Mouse (Mus musculus): ENCODE measurements around the gene Gstz1. TPM values are rescaled to one million over a fixed set of nuclear protein-coding genes. Genes with fewer than 3 reads are reported as not detected.

The Gstz1 gene
- polyA plus RNA-seq, 1 experiment from 2014 or later: 31.0 TPM

GRCm38 (mm10) chr12:87158099-87158498 lies 11.1 kb downstream of the Gstz1 start:
- H3K9ac ChIP-seq: no peak overlapping the region
- no peaks in the 10 kb centered on the region for H3K27me3 ChIP-seq
- no peak overlapping the region for H3K4me2 ChIP-seq
- no peaks in the 10 kb centered on the region for H3K9me3 ChIP-seq (replicated peaks)
- H3K36me3 ChIP-seq: no peaks in the 10 kb centered on the region
- ATAC-seq (replicated peaks; ENCODE audit: insufficient number of reproducible peaks, insufficient read depth, low FRiP score, low read depth): no peak
- H3K27ac ChIP-seq: no peak overlapping the region
- H3K4me1 ChIP-seq (replicated peaks): peaks cover 4% of the 10 kb centered on the region; the same call in 1 of the 2 replicates
- H3K4me3 ChIP-seq: no peak overlapping the region
- WGBS: 62% methylated on average over 7 of the region's 7 CpGs

DNA sequence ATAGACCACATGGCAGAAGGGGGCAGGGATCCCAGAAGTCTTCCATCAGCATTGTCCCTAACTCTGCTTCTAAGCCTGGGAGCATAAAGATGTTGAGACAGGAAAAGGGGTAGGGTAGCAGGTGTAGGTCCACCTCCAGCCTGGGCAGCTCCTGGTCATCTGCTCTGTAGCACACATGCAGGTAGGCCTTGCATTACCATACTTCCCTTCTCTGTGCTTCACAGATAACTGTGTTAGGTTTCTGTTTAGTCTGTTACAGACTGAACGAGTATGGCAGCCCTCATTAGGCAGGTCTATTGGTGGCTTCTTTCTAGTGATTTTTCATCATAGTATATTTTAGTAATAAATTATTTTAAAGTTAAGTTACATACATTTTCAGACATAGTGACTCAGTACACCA lies 13.3 kb downstream of the Gstz1 start:
- 0 out of 2 replicates have a peak, but pooled peaks cover 9% of the 10 kb centered on the region for H3K36me3 ChIP-seq
- no peaks in the 10 kb centered on the region for H3K9me3 ChIP-seq (replicated peaks)
- H3K4me1 ChIP-seq (replicated peaks): peaks cover 4% of the 10 kb centered on the region; the same call in 1 of the 2 replicates
- H3K4me2 ChIP-seq: no peak overlapping the region
- no peak overlapping the region for H3K4me3 ChIP-seq
- H3K27me3 ChIP-seq: no peaks in the 10 kb centered on the region
- H3K27ac ChIP-seq: no peak overlapping the region
- ATAC-seq (replicated peaks; ENCODE audit: insufficient number of reproducible peaks, insufficient read depth, low FRiP score, low read depth): no peak
- WGBS: 63% methylated on average over 1 of the region's 1 CpGs
- H3K9ac ChIP-seq: no peak overlapping the region

GRCm38 (mm10) chr12:87160815-87161214 lies 13.8 kb downstream of the Gstz1 start:
- no peak overlapping the region for H3K4me2 ChIP-seq

DNA sequence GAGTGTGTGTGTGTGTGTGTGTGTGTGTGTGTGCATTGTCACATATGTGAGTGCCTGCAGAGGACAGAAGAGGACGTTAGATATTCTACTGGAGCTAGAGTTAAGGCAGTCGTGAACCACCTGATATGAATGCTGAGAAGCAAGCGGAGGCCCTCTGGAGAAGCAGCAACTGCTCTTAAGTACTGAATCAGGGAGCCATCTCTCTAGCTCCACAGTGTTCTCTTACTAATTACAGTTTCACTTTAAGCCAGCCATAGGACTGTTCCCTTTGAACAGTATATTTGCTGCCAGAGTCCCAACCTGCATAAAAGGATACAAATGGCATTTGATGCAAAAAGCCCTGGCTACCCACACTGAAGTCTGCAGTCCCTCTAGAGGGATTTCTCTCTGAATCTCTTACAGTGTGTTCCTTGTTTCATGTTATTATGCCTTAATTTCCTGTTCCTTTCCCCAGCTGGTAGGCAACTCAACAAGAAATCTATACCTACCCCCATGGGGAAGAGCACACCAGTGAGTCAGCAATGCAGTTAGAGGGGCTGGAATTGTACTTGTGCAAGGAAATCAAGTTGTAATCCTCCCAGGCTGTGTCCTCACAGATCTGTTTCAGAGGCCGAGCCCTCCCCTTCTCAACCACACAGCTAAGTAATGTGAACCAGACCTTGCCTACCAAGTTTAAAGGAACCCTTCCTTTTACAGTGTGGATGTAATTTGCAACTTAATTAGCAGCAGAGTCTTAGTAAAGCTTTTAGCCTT lies 28.4 kb downstream of the Gstz1 start:
- H3K27me3 ChIP-seq: no peaks in the 10 kb centered on the region
- no peak overlapping the region for H3K4me2 ChIP-seq
- WGBS: 61% methylated on average over 4 of the region's 4 CpGs

More at GRCm38 (mm10) chr12:87160815-87161214, 13.8 kb downstream of the Gstz1 start:
- Histone ChIP-seq H3K27me3 (no peaks in the 10 kb centered on the region), H3K4me1 (replicated peaks) (peaks cover 4% of the 10 kb centered on the region; the same call in 1 of the 2 replicates), H3K9me3 (replicated peaks) (no peaks in the 10 kb centered on the region), H3K27ac (no peak overlapping the region), H3K4me3 (no peak overlapping the region), H3K36me3 (0 out of 2 replicates have a peak, but pooled peaks cover 9% of the 10 kb centered on the region), H3K9ac (no peak overlapping the region)
- 78% methylated on average over 5 of the region's 5 CpGs for WGBS
- ATAC-seq (replicated peaks; ENCODE audit: insufficient number of reproducible peaks, insufficient read depth, low FRiP score, low read depth): no peak

DNA sequence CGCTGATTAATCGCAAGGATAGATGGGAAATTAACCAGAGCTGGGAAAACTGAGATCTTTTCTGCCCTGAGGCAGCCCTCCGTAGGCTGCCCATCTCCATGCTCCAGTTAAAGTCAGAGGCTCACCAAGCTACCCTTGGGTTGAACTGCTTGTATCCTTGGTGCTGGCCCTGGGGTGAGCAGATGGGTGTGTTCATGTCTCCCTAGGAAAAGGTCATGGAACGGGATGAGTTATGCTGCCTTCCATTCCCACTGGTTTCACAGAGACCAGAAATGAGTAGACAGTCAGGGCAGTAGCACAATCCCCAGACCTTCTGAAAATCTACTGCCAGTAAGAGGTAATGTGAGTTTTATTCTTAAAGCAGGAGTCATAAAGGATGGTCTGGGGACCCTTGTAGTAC lies 30.7 kb downstream of the Gstz1 start:
- Histone ChIP-seq H3K4me1 (replicated peaks) (no peaks in the 10 kb centered on the region), H3K27ac (no peak overlapping the region), H3K27me3 (no peaks in the 10 kb centered on the region), H3K4me2 (no peak overlapping the region), H3K9ac (no peak overlapping the region), H3K9me3 (replicated peaks) (no peaks in the 10 kb centered on the region), H3K4me3 (no peak overlapping the region), H3K36me3 (no peaks in the 10 kb centered on the region)
- 94% methylated on average over 4 of the region's 4 CpGs for WGBS
- ATAC-seq (replicated peaks; ENCODE audit: insufficient number of reproducible peaks, insufficient read depth, low FRiP score, low read depth): no peak

More for the DNA sequence above, 28.4 kb downstream of the Gstz1 start:
- Histone ChIP-seq H3K4me3 (no peak overlapping the region), H3K9ac (no peak overlapping the region), H3K36me3 (peaks cover 9% of the 10 kb centered on the region; the same call in 1 of the 2 replicates), H3K9me3 (replicated peaks) (no peaks in the 10 kb centered on the region), H3K4me1 (replicated peaks) (no peaks in the 10 kb centered on the region), H3K27ac (no peak overlapping the region)
- ATAC-seq (replicated peaks; ENCODE audit: insufficient number of reproducible peaks, insufficient read depth, low FRiP score, low read depth): no peak

DNA sequence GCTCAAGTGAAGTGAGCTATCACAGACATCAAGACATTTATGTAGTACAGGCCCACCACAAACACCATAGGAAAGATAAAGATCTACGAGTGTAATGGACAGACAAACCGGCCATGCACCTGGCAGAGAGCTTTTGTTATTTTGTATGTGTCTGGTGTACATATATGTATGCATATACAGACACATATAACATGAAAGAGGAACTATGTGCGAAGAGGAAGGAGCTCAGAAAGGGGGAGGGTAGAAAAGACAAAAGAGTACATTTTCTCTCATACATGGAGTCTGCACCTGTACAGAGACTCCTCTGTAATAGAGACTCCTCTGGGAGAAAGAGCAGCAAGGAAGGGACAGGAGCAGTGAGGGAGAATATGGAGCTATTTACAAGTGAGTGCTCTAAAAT lies 46.0 kb downstream of the Gstz1 start:
- Histone ChIP-seq H3K9me3 (replicated peaks) (no peaks in the 10 kb centered on the region), H3K4me1 (replicated peaks) (no peaks in the 10 kb centered on the region), H3K27me3 (no peaks in the 10 kb centered on the region), H3K4me2 (no peak overlapping the region), H3K27ac (no peak overlapping the region), H3K4me3 (no peak overlapping the region), H3K9ac (no peak overlapping the region), H3K36me3 (no peaks in the 10 kb centered on the region)
- no peak for ATAC-seq (replicated peaks; ENCODE audit: insufficient number of reproducible peaks, insufficient read depth, low FRiP score, low read depth)
- WGBS: 78% methylated on average over 3 of the region's 3 CpGs

- no peaks in the 10 kb centered on the region for H3K36me3 ChIP-seq
- no peak overlapping the region for H3K4me3 ChIP-seq
- H3K9me3 ChIP-seq (replicated peaks): no peaks in the 10 kb centered on the region
- no peak overlapping the region for H3K4me2 ChIP-seq
- H3K4me1 ChIP-seq (replicated peaks): peaks cover 6% of the 10 kb centered on the region
- no peaks in the 10 kb centered on the region for H3K27me3 ChIP-seq
- H3K27ac ChIP-seq: no peak overlapping the region
- WGBS: 57% methylated on average over 1 of the region's 1 CpGs
- no peak overlapping the region for H3K9ac ChIP-seq
- no peak for ATAC-seq (replicated peaks; ENCODE audit: insufficient number of reproducible peaks, insufficient read depth, low FRiP score, low read depth)
Observed at GRCm38 (mm10) chr12:87195069-87195468, 48.1 kb downstream of the Gstz1 start.

GRCm38 (mm10) chr12:87196310-87196709 lies 49.3 kb downstream of the Gstz1 start:
- Histone ChIP-seq H3K4me3 (no peak overlapping the region), H3K27ac (no peak overlapping the region), H3K4me2 (no peak overlapping the region), H3K27me3 (no peaks in the 10 kb centered on the region), H3K9ac (no peak overlapping the region), H3K4me1 (replicated peaks) (peaks cover 6% of the 10 kb centered on the region), H3K36me3 (no peaks in the 10 kb centered on the region), H3K9me3 (replicated peaks) (no peaks in the 10 kb centered on the region)
- ATAC-seq (replicated peaks; ENCODE audit: insufficient number of reproducible peaks, insufficient read depth, low FRiP score, low read depth): no peak

GRCm38 (mm10) chr12:87198792-87199191 lies 51.8 kb downstream of the Gstz1 start:
- Histone ChIP-seq H3K27ac (no peak overlapping the region), H3K9me3 (replicated peaks) (no peaks in the 10 kb centered on the region), H3K4me1 (replicated peaks) (peaks cover 6% of the 10 kb centered on the region), H3K27me3 (no peaks in the 10 kb centered on the region), H3K4me2 (peak overlapping the region; percentile 95), H3K36me3 (no peaks in the 10 kb centered on the region), H3K4me3 (peak overlapping the region; percentile 86), H3K9ac (no peak overlapping the region)
- whole genome bisulfite sequencing: 62% methylated on average over 6 of the region's 6 CpGs
- ATAC-seq (replicated peaks; ENCODE audit: insufficient number of reproducible peaks, insufficient read depth, low FRiP score, low read depth): no peak

- Histone ChIP-seq H3K27ac (peak within 1 kb of the TSS; percentile 65), H3K9ac (peak within 1 kb of the TSS; percentile 88), H3K4me1 (replicated peaks) (peaks cover 6% of the 10 kb centered on the region), H3K4me2 (peak within 1 kb of the TSS; percentile 95), H3K36me3 (no peaks in the 10 kb centered on the region), H3K9me3 (replicated peaks) (no peaks in the 10 kb centered on the region), H3K27me3 (no peaks in the 10 kb centered on the region), H3K4me3 (peak within 1 kb of the TSS; percentile 86)
- ATAC-seq (replicated peaks; ENCODE audit: insufficient number of reproducible peaks, insufficient read depth, low FRiP score, low read depth): peak; percentile 57
- under 1% methylated on average over 38 of the region's 38 CpGs for WGBS
Observed at GRCm38 (mm10) chr12:87199206-87199972, 52.4 kb downstream of the Gstz1 start, which contains the start of gene Samd15. Gene Samd15 (plus strand): TSS chr12:87199723.

GRCm38 (mm10) chr12:87199973-87200586 lies 53.1 kb downstream of the Gstz1 start, which contains the start of gene Tmed8:
Gene Tmed8 (minus strand): TSS chr12:87200454.
- H3K4me3 ChIP-seq: peak within 1 kb of the TSS; percentile 86
- ATAC-seq (replicated peaks; ENCODE audit: insufficient number of reproducible peaks, insufficient read depth, low FRiP score, low read depth): peak; percentile 87
- no peaks in the 10 kb centered on the region for H3K9me3 ChIP-seq (replicated peaks)
- H3K9ac ChIP-seq: peak within 1 kb of the TSS; percentile 88
- H3K36me3 ChIP-seq: no peaks in the 10 kb centered on the region
- no peaks in the 10 kb centered on the region for H3K27me3 ChIP-seq
- peaks cover 6% of the 10 kb centered on the region for H3K4me1 ChIP-seq (replicated peaks)
- peak within 1 kb of the TSS; percentile 65 for H3K27ac ChIP-seq
- peak within 1 kb of the TSS; percentile 95 for H3K4me2 ChIP-seq
- under 1% methylated on average over 68 of the region's 70 CpGs for WGBS
